Mouse (Mus musculus): Measurements from ENCODE around the gene Acvr2a. TPM values are rescaled to one million over a fixed set of nuclear protein-coding genes. Genes with fewer than 3 reads are reported as not detected.

The Acvr2a gene
- polyA plus RNA-seq, 1 experiment from 2014 or later, result 36.7 TPM

- Histone ChIP-seq H3K27me3 (ENCODE audit: control insufficient read depth, insufficient read depth, low read length) (no peaks in the 10 kb centered on the region), H3K27ac (ENCODE audit: low read depth, low read length) (no peak overlapping the region), H3K4me3 (ENCODE audit: low read depth, low read length) (no peak overlapping the region), H3K4me1 (replicated peaks; ENCODE audit: control insufficient read depth, insufficient read depth, low read length) (no peaks in the 10 kb centered on the region), H3K36me3 (ENCODE audit: control insufficient read depth, insufficient read depth, low read length) (no peaks in the 10 kb centered on the region; the same call in 1 of the 2 replicates), H3K9ac (ENCODE audit: low read length) (no peak overlapping the region), H3K9me3 (ENCODE audit: control insufficient read depth, low read length) (no peaks in the 10 kb centered on the region), H3K4me2 (ENCODE audit: low read depth, low read length, severe bottlenecking) (no peak overlapping the region)
- DNase-seq (ENCODE audit: low spot score) (no peak), ATAC-seq (replicated peaks; ENCODE audit: low FRiP score) (no peak)
Observed at GRCm38 (mm10) chr2:48915832-48916231, 101.9 kb downstream of the Acvr2a start.

GRCm38 (mm10) chr2:48935058-48935457, 121.1 kb downstream of the Acvr2a start:
- H3K9me3 ChIP-seq (ENCODE audit: control insufficient read depth, low read length), result no peaks in the 10 kb centered on the region
- WGBS, result 92% methylated on average over 2 of the region's 2 CpGs
- ATAC-seq (replicated peaks; ENCODE audit: low FRiP score), result no peak
- H3K36me3 ChIP-seq (ENCODE audit: control insufficient read depth, insufficient read depth, low read length), result peaks cover 3% of the 10 kb centered on the region; the same call in 1 of the 2 replicates
- H3K4me3 ChIP-seq (ENCODE audit: low read depth, low read length), result no peak overlapping the region
- H3K4me1 ChIP-seq (replicated peaks; ENCODE audit: control insufficient read depth, insufficient read depth, low read length), result no peaks in the 10 kb centered on the region
- DNase-seq (ENCODE audit: low spot score), result no peak
- H3K27me3 ChIP-seq (ENCODE audit: control insufficient read depth, insufficient read depth, low read length), result no peaks in the 10 kb centered on the region
- H3K27ac ChIP-seq (ENCODE audit: low read depth, low read length), result no peak overlapping the region
- no peak overlapping the region for H3K9ac ChIP-seq (ENCODE audit: low read length)
- no peak overlapping the region for H3K4me2 ChIP-seq (ENCODE audit: low read depth, low read length, severe bottlenecking)

GRCm38 (mm10) chr2:48947761-48948160, 133.9 kb downstream of the Acvr2a start:
- no peak overlapping the region for H3K9ac ChIP-seq (ENCODE audit: low read length)
- peak overlapping the region; percentile 65; the same call in 1 of the 2 replicates for H3K4me2 ChIP-seq (ENCODE audit: low read depth, low read length, severe bottlenecking)
- no peaks in the 10 kb centered on the region for H3K36me3 ChIP-seq (ENCODE audit: control insufficient read depth, insufficient read depth, low read length)
- H3K27ac ChIP-seq (ENCODE audit: low read depth, low read length), result no peak overlapping the region
- WGBS, result 74% methylated on average over 3 of the region's 3 CpGs
- H3K4me3 ChIP-seq (ENCODE audit: low read depth, low read length), result peak overlapping the region; percentile 85
- DNase-seq (ENCODE audit: low spot score) (no peak), ATAC-seq (replicated peaks; ENCODE audit: low FRiP score) (no peak)
- H3K27me3 ChIP-seq (ENCODE audit: control insufficient read depth, insufficient read depth, low read length), result no peaks in the 10 kb centered on the region
- H3K9me3 ChIP-seq (ENCODE audit: control insufficient read depth, low read length), result no peaks in the 10 kb centered on the region
- H3K4me1 ChIP-seq (replicated peaks; ENCODE audit: control insufficient read depth, insufficient read depth, low read length), result peaks cover 3% of the 10 kb centered on the region; the same call in 1 of the 2 replicates

- Histone ChIP-seq H3K9ac (ENCODE audit: low read length) (peak within 1 kb of the TSS; percentile 87), H3K4me3 (ENCODE audit: low read depth, low read length) (peak within 1 kb of the TSS; percentile 85), H3K27me3 (ENCODE audit: control insufficient read depth, insufficient read depth, low read length) (no peaks in the 10 kb centered on the region), H3K4me2 (ENCODE audit: low read depth, low read length, severe bottlenecking) (peak within 1 kb of the TSS; percentile 66), H3K27ac (ENCODE audit: low read depth, low read length) (peak within 1 kb of the TSS; percentile 85), H3K9me3 (ENCODE audit: control insufficient read depth, low read length) (no peaks in the 10 kb centered on the region), H3K4me1 (replicated peaks; ENCODE audit: control insufficient read depth, insufficient read depth, low read length) (peaks cover 3% of the 10 kb centered on the region; the same call in 1 of the 2 replicates), H3K36me3 (ENCODE audit: control insufficient read depth, insufficient read depth, low read length) (no peaks in the 10 kb centered on the region)
- DNase-seq (ENCODE audit: low spot score) (peak; percentile 99), ATAC-seq (replicated peaks; ENCODE audit: low FRiP score) (peak; percentile 100)
- WGBS, result under 1% methylated on average over 46 of the region's 49 CpGs
Observed at GRCm38 (mm10) chr2:48948841-48949584, 135.1 kb downstream of the Acvr2a start, which contains the start of gene Mbd5. Mbd5 (plus strand) TSS chr2:48949508.

- Histone ChIP-seq H3K4me2 (ENCODE audit: low read depth, low read length, severe bottlenecking) (peak overlapping the region; percentile 66), H3K9ac (ENCODE audit: low read length) (peak overlapping the region; percentile 76), H3K4me3 (ENCODE audit: low read depth, low read length) (peak overlapping the region; percentile 85), H3K27ac (ENCODE audit: low read depth, low read length) (peak overlapping the region; percentile 85), H3K27me3 (ENCODE audit: control insufficient read depth, insufficient read depth, low read length) (no peaks in the 10 kb centered on the region), H3K4me1 (replicated peaks; ENCODE audit: control insufficient read depth, insufficient read depth, low read length) (peaks cover 3% of the 10 kb centered on the region; the same call in 1 of the 2 replicates), H3K9me3 (ENCODE audit: control insufficient read depth, low read length) (no peaks in the 10 kb centered on the region), H3K36me3 (ENCODE audit: control insufficient read depth, insufficient read depth, low read length) (no peaks in the 10 kb centered on the region)
- WGBS, result 1% methylated on average over 8 of the region's 9 CpGs
- DNase-seq (ENCODE audit: low spot score) (no peak), ATAC-seq (replicated peaks; ENCODE audit: low FRiP score) (peak; percentile 73)
Observed at GRCm38 (mm10) chr2:48949743-48950251, 135.9 kb downstream of the Acvr2a start.

- 0% methylated on average over 2 of the region's 2 CpGs for WGBS
- H3K4me3 ChIP-seq (ENCODE audit: low read depth, low read length), result peak within 1 kb of the TSS; percentile 85
- ATAC-seq (replicated peaks; ENCODE audit: low FRiP score) (no peak), DNase-seq (ENCODE audit: low spot score) (no peak)
- peak within 1 kb of the TSS; percentile 76 for H3K9ac ChIP-seq (ENCODE audit: low read length)
- peaks cover 3% of the 10 kb centered on the region; the same call in 1 of the 2 replicates for H3K4me1 ChIP-seq (replicated peaks; ENCODE audit: control insufficient read depth, insufficient read depth, low read length)
- peak within 1 kb of the TSS; percentile 85 for H3K27ac ChIP-seq (ENCODE audit: low read depth, low read length)
- no peaks in the 10 kb centered on the region for H3K36me3 ChIP-seq (ENCODE audit: control insufficient read depth, insufficient read depth, low read length)
- peak within 1 kb of the TSS; percentile 66 for H3K4me2 ChIP-seq (ENCODE audit: low read depth, low read length, severe bottlenecking)
- H3K9me3 ChIP-seq (ENCODE audit: control insufficient read depth, low read length), result no peaks in the 10 kb centered on the region
- H3K27me3 ChIP-seq (ENCODE audit: control insufficient read depth, insufficient read depth, low read length), result no peaks in the 10 kb centered on the region
Observed at GRCm38 (mm10) chr2:48950252-48950315, 136.2 kb downstream of the Acvr2a start, which contains the start of gene Orc4. Orc4 (minus strand) TSS chr2:48950277.

GRCm38 (mm10) chr2:48950316-48950880, 136.5 kb downstream of the Acvr2a start:
- H3K4me2 ChIP-seq (ENCODE audit: low read depth, low read length, severe bottlenecking), result peak overlapping the region; percentile 66
- no peaks in the 10 kb centered on the region for H3K36me3 ChIP-seq (ENCODE audit: control insufficient read depth, insufficient read depth, low read length)
- no peaks in the 10 kb centered on the region for H3K27me3 ChIP-seq (ENCODE audit: control insufficient read depth, insufficient read depth, low read length)
- no peak for ATAC-seq (replicated peaks; ENCODE audit: low FRiP score)
- 14% methylated on average over 6 of the region's 6 CpGs for WGBS
- no peak for DNase-seq (ENCODE audit: low spot score)
- H3K9me3 ChIP-seq (ENCODE audit: control insufficient read depth, low read length), result no peaks in the 10 kb centered on the region
- peak overlapping the region; percentile 85; the same call in 1 of the 2 replicates for H3K27ac ChIP-seq (ENCODE audit: low read depth, low read length)
- peak overlapping the region; percentile 85 for H3K4me3 ChIP-seq (ENCODE audit: low read depth, low read length)
- peaks cover 3% of the 10 kb centered on the region; the same call in 1 of the 2 replicates for H3K4me1 ChIP-seq (replicated peaks; ENCODE audit: control insufficient read depth, insufficient read depth, low read length)
- peak overlapping the region; percentile 76 for H3K9ac ChIP-seq (ENCODE audit: low read length)
